Mouse (Mus musculus) bone marrow macrophage, adult 2 months (primary cell): ENCODE measurements around the gene Rab19.

Experiments used
- CTCF ChIP-seq: IDR thresholded peaks from 2 replicates; pipeline ENCODE4 v1.5.1; 2012; ENCODE audit warnings: low read depth, mild to moderate bottlenecking, low read length, moderate library complexity
- POLR2A ChIP-seq: IDR thresholded peaks from 2 replicates; pipeline ENCODE4 v1.6.1; 2012; ENCODE audit warnings: mild to moderate bottlenecking, low read depth, low read length, borderline replicate concordance

DNA sequence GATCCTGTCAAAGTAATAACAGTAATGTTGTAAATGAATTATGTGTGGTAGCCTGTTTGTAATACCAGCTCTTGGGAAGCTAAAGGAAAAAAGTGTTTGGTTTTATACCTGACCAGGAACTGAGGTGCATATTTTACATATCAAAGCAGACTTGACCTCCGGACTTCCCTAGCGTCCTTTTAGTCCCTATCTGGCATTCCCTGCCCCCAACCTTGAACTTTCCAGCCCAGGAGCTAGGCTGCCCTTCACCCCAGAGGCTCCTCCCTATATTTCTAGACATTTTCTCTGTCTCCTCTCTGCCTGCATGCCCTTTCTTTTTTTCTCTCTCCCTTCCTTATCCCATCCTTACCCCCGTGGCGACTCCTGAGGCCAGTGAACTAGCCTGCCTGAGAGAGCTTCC, 39.9 kb downstream of the Rab19 start:
- TF ChIP-seq CTCF, result no peak
- TF ChIP-seq POLR2A, result no peak
